Mouse (Mus musculus) stomach, postnatal 0 days (tissue): Measurements from ENCODE around the gene Ctnnd2. TPM values are rescaled to one million over a fixed set of nuclear protein-coding genes. Genes with fewer than 3 reads are reported as not detected.

Experiments used
- ATAC-seq: fragments of 200-750 bp; cut with Nextera tagmentation; 2 replicates; pipeline ENCODE4 v1.8.0; 2017; ENCODE audit not compliant: low FRiP score, low TSS enrichment
- DNase-seq: peaks from one replicate; pipeline ENCODE4 v3.0.0-alpha.2; 2016; ENCODE audit warnings: low spot score
- H3K27ac ChIP-seq: fragments of 300-500 bp; sonication (generic); replicated peaks from 2 replicates; pipeline ENCODE4 v1.5.1; 2014; ENCODE audit warnings: mild to moderate bottlenecking, control low read depth
- H3K27me3 ChIP-seq: fragments of 300-500 bp; sonication (generic); 2 replicates; pipeline ENCODE4 v1.6.1; 2014; ENCODE audit warnings: low read length; ENCODE audit not compliant: control insufficient read depth, insufficient read depth
- H3K36me3 ChIP-seq: fragments of 300-500 bp; sonication (generic); 2 replicates; pipeline ENCODE4 v1.6.1; 2014; ENCODE audit warnings: low read length, mixed read lengths; ENCODE audit not compliant: control insufficient read depth, insufficient read depth
- H3K4me1 ChIP-seq: fragments of 300-500 bp; sonication (generic); replicated peaks from 2 replicates; pipeline ENCODE4 v1.6.1; 2014; ENCODE audit warnings: antibody characterized with exemption; ENCODE audit not compliant: control insufficient read depth, insufficient read depth
- H3K4me2 ChIP-seq: fragments of 300-500 bp; sonication (generic); replicated peaks from 2 replicates; pipeline ENCODE4 v1.6.1; 2014; ENCODE audit warnings: low read depth, mild to moderate bottlenecking, control low read depth, moderate library complexity
- H3K4me3 ChIP-seq: fragments of 300-500 bp; sonication (generic); 2 replicates; pipeline ENCODE4 v1.5.1; 2014; ENCODE audit warnings: low read depth, low read length, control low read depth
- H3K9ac ChIP-seq: fragments of 300-500 bp; sonication (generic); 2 replicates; pipeline ENCODE4 v1.6.1; 2014; ENCODE audit warnings: mild to moderate bottlenecking, low read length, control low read depth, mixed read lengths
- H3K9me3 ChIP-seq: fragments of 300-500 bp; sonication (generic); 2 replicates; pipeline ENCODE4 v1.6.1; 2016; ENCODE audit warnings: low read length; ENCODE audit not compliant: control insufficient read depth
- CTCF ChIP-seq: IDR thresholded peaks from 2 replicates; pipeline ENCODE4 v1.5.1; 2016; ENCODE audit warnings: antibody characterized with exemption, low read depth, mild to moderate bottlenecking, moderate library complexity
- EP300 ChIP-seq: optimal IDR thresholded peaks from 2 replicates; pipeline ENCODE3; 2016; ENCODE audit warnings: antibody characterized with exemption
- WGBS: fragments of 180-500 bp; shearing (Covaris S2); extraction: QIAGEN DNeasy Blood & Tissue Kit; methylation state at CpG from one replicate; pipeline ENCODE4 v1.1.7; 2014; 5-methylcytosine and 5-hydroxymethylcytosine counted together
- polyA plus RNA-seq: library from polyadenylated mRNA; unstranded; fragments of >200 nt; fragmentation: Nextera tagmentation; extraction: Ambion mirVana; gene quantifications from 2 replicates; pipeline ENCODE4 v1.2.1, GENCODE M21; 2015

Gene Ctnnd2
- polyA plus RNA-seq, 1 experiment from 2014 or later: 0.53 TPM

DNA sequence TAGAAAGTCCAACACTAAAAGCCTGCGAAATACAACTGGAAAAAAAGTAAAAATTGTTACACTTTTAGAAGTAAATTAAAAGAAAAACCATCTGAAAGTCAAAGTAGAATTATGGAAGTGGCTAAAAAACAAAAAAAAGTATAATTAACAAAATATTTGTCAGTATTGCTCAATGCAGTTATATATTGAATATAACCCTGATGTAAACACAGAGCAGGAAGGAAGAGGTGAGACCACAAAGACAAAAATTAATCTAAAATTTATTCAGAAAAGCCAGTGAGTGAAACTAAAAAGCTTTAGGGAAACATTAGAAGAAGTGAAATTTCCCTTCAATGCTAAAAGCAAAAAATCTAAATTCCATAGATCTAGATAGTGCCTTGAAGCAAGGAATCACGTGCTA is 392.2 kb downstream of the Ctnnd2 start:
- 78% methylated on average over 2 of the region's 2 CpGs for WGBS
- ATAC-seq: no peak
- TF ChIP-seq CTCF (no peak), EP300 (no peak)
- Histone ChIP-seq H3K27me3 (no peaks in the 10 kb centered on the region), H3K4me1 (no peaks in the 10 kb centered on the region), H3K9me3 (no peaks in the 10 kb centered on the region), H3K4me2 (no peak overlapping the region), H3K4me3 (no peak overlapping the region), H3K36me3 (no peaks in the 10 kb centered on the region), H3K27ac (no peak overlapping the region), H3K9ac (no peak overlapping the region)
- DNase-seq: no peak

DNA sequence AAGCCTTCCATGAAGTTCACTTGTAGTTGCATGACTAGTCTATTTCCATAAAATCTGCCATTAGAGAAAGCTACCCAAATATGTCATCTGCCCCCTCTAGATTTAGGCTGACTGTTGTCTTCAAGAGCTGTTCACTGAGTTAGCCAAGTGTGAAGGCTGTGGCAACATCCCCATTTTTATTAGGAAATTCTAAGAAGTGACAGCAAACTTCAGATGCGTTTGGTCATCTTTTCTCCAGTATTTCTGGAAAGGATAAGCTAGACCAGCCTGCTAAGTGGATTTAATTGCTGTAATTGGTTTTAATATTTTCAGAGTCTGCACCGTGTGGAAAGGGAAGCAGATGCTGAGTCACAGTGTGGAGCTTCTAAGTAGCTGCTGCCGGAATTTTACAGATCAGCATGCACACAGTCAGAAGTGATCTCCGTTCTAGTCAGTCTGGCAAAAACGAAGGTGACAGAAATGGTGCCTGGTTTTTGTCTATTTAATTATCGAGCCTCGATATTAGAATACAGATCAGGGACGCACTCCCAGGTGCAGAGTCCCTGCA is 397.9 kb downstream of the Ctnnd2 start:
- TF ChIP-seq CTCF (no peak), EP300 (no peak)
- ATAC-seq: no peak
- 67% methylated on average over 8 of the region's 8 CpGs for WGBS
- no peak for DNase-seq
- Histone ChIP-seq H3K4me2 (no peak overlapping the region), H3K4me3 (no peak overlapping the region), H3K4me1 (no peaks in the 10 kb centered on the region), H3K27ac (no peak overlapping the region), H3K27me3 (no peaks in the 10 kb centered on the region), H3K9ac (no peak overlapping the region), H3K36me3 (no peaks in the 10 kb centered on the region), H3K9me3 (no peaks in the 10 kb centered on the region)

DNA sequence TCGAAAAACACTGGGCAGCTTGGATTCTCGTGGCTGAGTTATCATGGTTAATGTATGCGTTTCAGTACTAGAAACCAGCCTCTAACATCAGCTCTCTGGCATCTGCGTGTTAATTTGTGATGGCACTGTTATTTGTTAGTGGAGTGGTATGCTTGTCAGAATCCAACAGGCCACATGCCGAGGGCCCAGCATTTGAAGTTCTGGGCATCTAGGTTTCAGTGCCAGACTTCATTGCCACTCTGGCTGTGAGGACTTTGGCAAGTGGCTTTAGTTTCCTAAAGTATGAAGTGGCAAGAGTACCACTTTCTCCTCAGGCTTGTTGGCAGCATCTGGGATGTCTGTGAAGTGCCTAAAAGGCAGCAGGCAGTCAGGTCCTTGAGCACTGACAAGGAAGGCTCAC is 415.1 kb downstream of the Ctnnd2 start:
- ATAC-seq: no peak
- Histone ChIP-seq H3K4me1 (no peaks in the 10 kb centered on the region), H3K4me2 (no peak overlapping the region), H3K27me3 (no peaks in the 10 kb centered on the region), H3K27ac (no peak overlapping the region), H3K4me3 (no peak overlapping the region), H3K9me3 (no peaks in the 10 kb centered on the region), H3K9ac (no peak overlapping the region), H3K36me3 (no peaks in the 10 kb centered on the region)
- TF ChIP-seq CTCF (no peak), EP300 (no peak)
- WGBS: 82% methylated on average over 5 of the region's 5 CpGs
- no peak for DNase-seq

DNA sequence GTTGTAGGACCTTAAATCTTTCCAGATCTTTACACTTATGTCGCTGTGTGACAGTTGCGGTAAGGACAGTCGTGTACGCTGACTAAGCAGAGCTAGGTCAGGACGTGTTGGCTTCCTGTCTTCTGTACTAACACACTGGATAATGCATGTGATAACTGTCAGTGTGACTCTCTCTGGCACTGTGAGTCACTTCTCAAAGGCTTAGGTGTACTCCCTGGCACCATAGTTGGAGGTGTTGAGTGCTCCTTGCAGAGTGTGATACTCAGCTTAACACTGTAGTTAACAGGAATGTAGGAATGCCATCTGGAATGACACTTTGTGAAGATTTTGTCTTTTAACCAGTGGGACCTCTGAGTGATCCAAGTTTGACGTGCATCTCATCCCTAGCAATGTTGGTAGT is 418.5 kb downstream of the Ctnnd2 start:
- no peaks in the 10 kb centered on the region for H3K9me3 ChIP-seq
- no peak overlapping the region for H3K4me2 ChIP-seq
- ATAC-seq (no peak), DNase-seq (no peak)
- WGBS: 88% methylated on average over 6 of the region's 6 CpGs
- H3K27ac ChIP-seq: no peak overlapping the region
- H3K36me3 ChIP-seq: no peaks in the 10 kb centered on the region
- no peaks in the 10 kb centered on the region for H3K4me1 ChIP-seq
- no peak for TF ChIP-seq CTCF
- no peak for TF ChIP-seq EP300
- H3K4me3 ChIP-seq: no peak overlapping the region
- no peaks in the 10 kb centered on the region for H3K27me3 ChIP-seq
- no peak overlapping the region for H3K9ac ChIP-seq

DNA sequence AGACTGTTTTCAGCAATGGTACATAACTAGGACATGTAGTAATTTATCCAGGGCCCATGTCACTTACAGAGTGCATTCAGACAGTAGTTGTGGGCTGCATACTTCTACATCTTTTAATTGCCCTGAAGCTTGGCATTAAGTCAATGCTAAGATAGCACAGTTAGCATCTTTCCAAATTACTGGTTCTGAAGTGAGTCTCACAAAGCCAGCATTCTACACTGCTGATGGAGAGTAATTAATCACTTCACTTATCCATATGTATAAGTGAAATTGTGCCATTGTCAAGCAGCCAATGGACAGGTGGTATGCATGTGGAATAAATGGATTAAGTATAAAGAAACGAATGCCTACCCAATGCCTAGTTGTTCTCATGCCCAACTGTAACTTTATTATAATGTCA is 423.1 kb downstream of the Ctnnd2 start:
- Histone ChIP-seq H3K4me1 (no peaks in the 10 kb centered on the region), H3K9ac (no peak overlapping the region), H3K27me3 (no peaks in the 10 kb centered on the region), H3K27ac (no peak overlapping the region), H3K4me2 (no peak overlapping the region), H3K36me3 (no peaks in the 10 kb centered on the region), H3K4me3 (no peak overlapping the region), H3K9me3 (no peaks in the 10 kb centered on the region)
- no peak for TF ChIP-seq EP300
- no peak for TF ChIP-seq CTCF
- DNase-seq: no peak
- no peak for ATAC-seq
- WGBS: 66% methylated on average over 1 of the region's 1 CpGs

DNA sequence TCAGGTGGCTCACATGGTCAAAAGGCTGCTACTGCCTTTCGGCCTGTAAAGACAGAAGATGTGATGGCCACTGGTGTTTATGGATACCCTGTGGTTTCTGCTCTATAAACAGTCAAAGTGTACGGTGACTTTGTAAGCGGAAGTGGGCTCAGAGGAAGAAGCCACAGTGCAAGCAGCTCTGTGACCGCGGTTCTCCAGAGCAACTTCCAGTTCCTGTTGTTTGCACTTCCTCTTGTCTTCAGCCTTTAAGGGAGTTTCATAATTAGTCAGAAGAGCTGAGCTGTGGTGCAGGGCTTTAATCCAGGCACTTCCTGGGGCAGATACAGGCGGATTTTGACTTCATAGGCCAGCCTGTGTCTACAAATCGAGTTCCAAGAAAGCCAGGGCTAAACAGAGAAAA is 438.2 kb downstream of the Ctnnd2 start:
- Histone ChIP-seq H3K4me2 (no peak overlapping the region), H3K9me3 (no peaks in the 10 kb centered on the region), H3K4me1 (no peaks in the 10 kb centered on the region), H3K36me3 (no peaks in the 10 kb centered on the region), H3K27me3 (no peaks in the 10 kb centered on the region), H3K27ac (no peak overlapping the region), H3K9ac (no peak overlapping the region), H3K4me3 (no peak overlapping the region)
- DNase-seq (no peak), ATAC-seq (no peak)
- 71% methylated on average over 7 of the region's 7 CpGs for WGBS
- no peak for TF ChIP-seq CTCF
- no peak for TF ChIP-seq EP300
